Mouse (Mus musculus) heart, adult 9 months (tissue): Measurements from ENCODE around the gene Dnajc28.

Experiments used
- DNase-seq, 2 experiments: peaks; one replicate each; pipeline ENCODE4 v3.0.0; 2022; ENCODE audit warnings: low spot score in 2 of 2

Gene Dnajc28

GRCm38 (mm10) chr16:91632439-91632838, 13.6 kb upstream of the Dnajc28 start:
- no peak for DNase-seq

- no peak for DNase-seq
These were observed 11.8 kb upstream of the Dnajc28 start for GRCm38 (mm10) chr16:91630584-91630983.

- no peak for DNase-seq
These were observed 10.9 kb upstream of the Dnajc28 start for GRCm38 (mm10) chr16:91629749-91630148.

DNA sequence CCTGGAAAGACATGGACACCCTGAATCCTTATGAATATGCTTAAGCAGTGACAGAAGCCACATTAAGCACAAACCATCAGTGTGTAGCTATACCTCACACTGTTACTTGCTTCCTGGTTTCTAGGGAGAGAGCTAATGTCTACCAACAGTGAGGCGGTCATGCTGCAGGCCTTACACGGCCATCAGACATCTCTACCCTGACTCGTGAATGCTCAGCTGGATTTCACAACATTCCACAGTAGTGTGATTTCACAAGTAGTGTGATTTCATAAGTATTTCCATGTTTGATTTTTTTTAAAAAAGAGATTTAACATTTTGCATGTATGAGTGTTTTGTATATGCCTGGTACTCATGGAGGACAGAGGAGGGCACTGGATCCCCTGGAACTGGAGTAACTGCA, 9.8 kb upstream of the Dnajc28 start:
- DNase-seq, result no peak

DNA sequence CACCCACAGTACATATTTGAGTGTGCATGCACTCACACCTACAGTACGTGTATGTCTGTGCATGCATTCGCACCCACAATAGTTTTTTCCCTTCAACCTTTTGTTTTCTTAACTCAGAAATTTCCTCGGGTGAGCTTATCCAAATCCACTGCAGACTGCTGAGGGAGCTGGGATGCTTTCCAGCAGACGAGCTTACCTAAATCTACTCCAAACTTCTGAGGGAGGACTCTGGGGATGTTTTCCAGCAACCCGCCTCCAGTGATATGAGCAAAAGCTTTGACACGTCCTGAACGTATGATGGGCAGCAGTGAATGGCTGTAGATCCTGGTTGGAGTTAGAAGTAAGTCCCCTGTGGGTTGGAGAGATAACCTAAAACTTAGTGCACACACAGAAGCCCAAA, 9.0 kb upstream of the Dnajc28 start:
- no peak for DNase-seq

DNA sequence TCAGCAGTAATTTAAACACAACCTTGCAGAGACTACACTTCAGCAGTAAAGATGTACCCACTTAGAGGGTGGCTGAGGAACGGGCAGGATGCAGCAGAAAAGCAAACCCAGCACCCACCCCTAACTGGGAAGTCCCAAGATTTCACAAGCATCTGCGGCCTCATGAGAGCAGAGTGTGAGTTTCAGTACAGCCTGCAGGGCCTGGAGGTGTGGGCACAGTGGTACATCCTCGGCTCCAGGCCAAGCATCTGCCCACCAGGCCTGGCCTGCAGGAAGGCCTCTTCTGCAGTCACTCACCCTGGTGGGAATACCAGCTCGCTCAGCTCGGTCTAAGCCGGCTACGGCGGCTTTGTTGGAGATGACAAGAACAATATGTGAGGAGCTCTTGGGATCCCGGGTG, 4.2 kb upstream of the Dnajc28 start:
- no peak for DNase-seq

- no peak for DNase-seq
These were observed 2.2 kb upstream of the Dnajc28 start for GRCm38 (mm10) chr16:91620991-91621390.

DNA sequence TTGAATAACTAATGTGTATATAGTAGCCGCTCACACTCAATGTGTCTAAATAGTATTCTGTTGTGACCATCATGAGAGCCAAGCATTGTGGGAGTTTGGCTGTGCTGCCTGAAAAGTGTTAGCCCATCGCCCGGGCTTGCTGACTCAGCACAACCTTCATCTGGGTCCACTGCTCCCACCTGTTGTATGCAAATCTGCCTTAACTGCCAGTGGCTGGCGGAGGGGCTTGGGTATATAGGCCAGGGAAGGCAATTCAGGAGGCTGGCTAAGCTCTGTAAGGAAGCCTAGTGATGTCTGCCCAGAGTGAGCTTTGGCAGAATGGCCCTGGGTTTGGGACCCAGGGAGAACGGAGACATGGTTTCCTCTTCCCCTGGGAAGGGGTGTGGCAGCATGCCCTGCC, 1.4 kb upstream of the Dnajc28 start:
- no peak for DNase-seq

- DNase-seq, result no peak
These were observed 4.3 kb downstream of the Dnajc28 start for GRCm38 (mm10) chr16:91614552-91614951.

DNA sequence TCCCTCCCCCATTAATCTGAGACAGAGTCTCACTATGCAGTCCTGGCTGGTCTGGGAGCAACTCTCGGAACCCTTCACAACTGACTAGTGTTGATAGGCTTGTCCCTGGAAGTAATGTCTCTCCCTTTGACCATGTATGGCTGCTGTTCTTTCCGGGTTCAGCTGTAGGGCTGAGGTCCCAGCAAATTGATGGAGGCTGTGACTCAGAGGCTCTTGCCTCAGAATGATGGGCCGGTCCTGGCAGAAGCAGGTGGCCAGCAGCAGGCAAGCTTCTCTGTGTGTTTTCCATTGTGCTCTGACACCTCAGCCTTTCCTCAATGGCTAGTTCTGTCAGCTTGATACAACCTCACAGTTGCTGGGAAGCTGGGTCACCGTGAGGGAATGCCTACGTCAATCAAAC, 6.3 kb downstream of the Dnajc28 start:
- no peak for DNase-seq

- DNase-seq, result peak in 1 of 2 experiments; percentile 16
These were observed 7.6 kb downstream of the Dnajc28 start for GRCm38 (mm10) chr16:91611248-91611647.

GRCm38 (mm10) chr16:91609501-91610245, 9.2 kb downstream of the Dnajc28 start:
- peak; percentile 58 to 71 for DNase-seq

- DNase-seq, result no peak
These were observed 11.9 kb downstream of the Dnajc28 start for GRCm38 (mm10) chr16:91606958-91607357.

DNA sequence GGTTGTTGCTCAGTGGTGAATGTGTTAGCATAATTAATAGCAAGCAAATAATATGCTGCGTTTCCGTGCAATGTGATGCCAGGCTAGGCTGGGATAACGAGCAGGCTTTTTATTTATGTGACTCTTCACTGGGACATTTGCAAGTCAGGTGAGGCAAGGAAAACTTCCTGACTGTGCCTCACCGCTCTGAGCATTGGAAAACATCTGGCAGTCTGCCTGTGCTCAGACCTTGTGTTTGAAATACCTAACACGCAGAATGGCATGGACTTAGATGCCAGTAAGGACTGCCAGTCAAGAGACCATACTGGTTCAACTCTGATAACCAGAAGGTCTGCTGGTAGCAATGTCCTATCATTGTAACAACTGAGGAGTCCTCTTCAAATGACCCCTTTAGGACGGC, 13.7 kb downstream of the Dnajc28 start:
- peak in 1 of 2 experiments; percentile 24 for DNase-seq

GRCm38 (mm10) chr16:91601693-91602092, 17.1 kb downstream of the Dnajc28 start:
- DNase-seq, result no peak

GRCm38 (mm10) chr16:91601081-91601480, 17.7 kb downstream of the Dnajc28 start:
- no peak for DNase-seq

- DNase-seq, result no peak
These were observed 19.6 kb downstream of the Dnajc28 start for GRCm38 (mm10) chr16:91599242-91599641.

DNA sequence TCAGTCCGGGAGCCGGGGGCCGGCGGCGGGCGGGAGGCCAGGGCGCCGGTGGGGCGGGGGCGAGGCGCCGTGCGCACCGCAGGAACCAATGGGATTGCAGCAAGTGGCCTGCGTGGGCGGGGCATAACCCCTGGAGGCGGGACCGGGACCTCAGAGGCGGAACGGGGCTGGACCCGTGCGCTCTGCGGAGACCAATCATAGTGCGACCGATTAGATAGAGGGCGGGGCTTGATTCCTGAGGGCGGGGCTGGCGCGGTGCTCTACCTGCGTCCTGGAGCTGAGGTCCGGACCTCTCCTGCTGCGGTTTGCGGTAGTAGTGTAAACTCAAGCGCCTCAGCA, 21.2 kb downstream of the Dnajc28 start, which contains the start of gene Tmem50b:
Tmem50b (minus strand) TSS at position 129 of the 339 bp plus-strand sequence.
- peak; percentile 97 to 98 for DNase-seq

DNA sequence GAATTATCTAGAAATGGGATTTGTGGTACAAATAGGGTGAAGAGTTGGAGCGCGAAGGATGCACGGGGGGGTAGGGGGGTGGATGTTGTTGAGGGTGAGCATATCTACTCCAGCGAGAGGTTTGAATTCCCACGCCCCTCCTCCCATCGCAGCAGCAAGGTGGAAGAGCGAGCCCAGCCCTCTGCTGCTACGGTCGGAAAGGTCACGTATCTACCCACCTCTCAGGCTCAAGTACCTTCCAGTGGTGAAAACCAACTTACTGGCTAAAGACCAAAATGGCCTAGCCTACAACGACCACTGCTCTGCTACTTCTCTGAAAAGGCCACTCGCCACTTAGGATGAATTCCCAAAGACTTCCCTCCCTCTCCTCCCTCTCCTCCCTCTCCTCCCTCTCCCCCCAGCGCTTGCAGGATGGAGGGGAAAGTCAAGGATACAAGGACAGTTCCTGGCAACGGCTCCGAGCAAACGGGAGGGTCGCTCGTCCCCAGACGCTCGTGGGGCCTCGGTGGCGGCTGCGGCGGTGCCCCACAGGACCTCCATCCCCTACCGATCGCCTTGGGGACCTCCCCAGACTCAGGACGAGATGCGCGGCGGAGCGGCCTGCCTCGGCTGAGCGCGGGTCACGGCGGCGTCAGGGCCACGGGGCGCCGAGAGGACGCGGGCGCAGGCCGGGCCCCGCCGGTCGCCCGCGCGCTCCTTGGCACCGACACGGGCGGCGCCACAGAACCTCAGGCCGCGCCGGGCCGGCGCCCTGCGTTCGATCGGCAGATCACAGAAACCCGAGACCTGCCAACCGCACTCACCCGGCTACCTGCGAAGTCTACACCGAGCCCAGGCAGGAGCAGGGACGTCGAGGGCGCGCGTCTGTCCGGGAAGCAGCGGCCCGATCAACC, 21.8 kb downstream of the Dnajc28 start:
- peak in 1 of 2 experiments; percentile 30 for DNase-seq

DNA sequence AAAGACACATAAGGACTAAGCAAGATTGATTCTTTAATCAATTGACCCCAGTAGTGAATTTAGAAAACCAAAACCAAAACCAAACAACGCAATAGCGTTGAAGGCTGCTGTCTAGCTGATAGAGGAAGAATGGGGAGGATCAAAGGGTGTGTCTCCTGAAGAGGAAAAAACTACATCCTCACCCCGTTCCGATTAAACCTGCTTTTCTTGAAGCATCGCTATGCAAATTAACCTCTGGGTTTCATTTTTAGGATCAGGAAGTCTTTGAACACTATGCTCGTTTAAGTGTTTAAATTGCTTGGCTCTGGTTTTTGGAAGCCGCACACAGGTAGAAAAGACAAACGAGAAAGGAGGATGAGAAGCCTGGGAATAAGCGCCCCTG, 22.4 kb downstream of the Dnajc28 start:
- no peak for DNase-seq

- DNase-seq, result peak; percentile 19 to 49
These were observed 23.8 kb downstream of the Dnajc28 start for GRCm38 (mm10) chr16:91595076-91595475.

DNA sequence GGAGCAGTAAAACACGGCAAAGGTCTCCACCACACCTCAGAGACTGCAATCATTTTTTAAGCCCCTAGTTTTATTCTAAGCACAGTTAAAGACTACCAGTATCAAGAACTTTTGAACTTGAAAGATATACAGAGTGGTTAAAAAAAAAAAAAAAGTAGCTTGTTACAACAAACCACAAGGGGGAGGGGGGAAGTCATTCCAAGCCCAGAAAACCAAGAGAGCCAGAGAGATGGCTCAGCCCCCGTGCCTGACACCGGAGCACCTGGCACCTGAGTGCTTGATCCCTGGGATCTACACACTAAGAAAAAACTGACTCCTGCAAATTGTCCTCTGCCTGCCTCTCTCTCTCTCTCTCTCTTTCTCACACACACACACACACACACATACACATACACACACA, 25.6 kb downstream of the Dnajc28 start:
- DNase-seq, result no peak

DNA sequence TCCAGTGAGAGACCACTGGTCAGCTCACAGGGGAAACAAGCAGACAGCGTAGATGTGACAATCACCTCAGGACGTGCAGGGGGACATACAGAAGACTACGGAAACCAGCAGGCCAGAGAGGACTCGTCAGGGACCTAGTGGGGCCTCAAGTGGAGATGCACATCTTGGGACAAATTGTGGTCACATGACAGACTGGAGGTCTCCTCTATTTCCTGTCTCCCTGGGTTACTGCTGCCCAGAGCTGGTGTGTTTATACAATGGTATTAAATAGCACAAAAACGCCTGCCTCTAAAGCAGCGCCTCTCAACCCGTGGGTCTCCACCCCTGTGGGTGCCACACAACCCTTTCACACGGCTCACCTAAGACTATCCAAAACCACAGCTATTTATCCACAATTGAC, 26.7 kb downstream of the Dnajc28 start:
- DNase-seq, result no peak
